Mouse (Mus musculus) ES-Bruce4 (cell line): ENCODE data around the gene Adamts14.

Experiments used
- CTCF ChIP-seq: IDR thresholded peaks from one replicate; pipeline ENCODE4 v1.8.1; 2011; ENCODE audit warnings: low read depth, low read length
- EP300 ChIP-seq: IDR thresholded peaks from 2 replicates; pipeline ENCODE4 v1.6.1; 2011; ENCODE audit warnings: low read depth, low read length; ENCODE audit not compliant: insufficient read depth
- POLR2A ChIP-seq: IDR thresholded peaks from one replicate; pipeline ENCODE4 v1.8.1; 2011; ENCODE audit warnings: low read length; ENCODE audit not compliant: insufficient read depth

DNA sequence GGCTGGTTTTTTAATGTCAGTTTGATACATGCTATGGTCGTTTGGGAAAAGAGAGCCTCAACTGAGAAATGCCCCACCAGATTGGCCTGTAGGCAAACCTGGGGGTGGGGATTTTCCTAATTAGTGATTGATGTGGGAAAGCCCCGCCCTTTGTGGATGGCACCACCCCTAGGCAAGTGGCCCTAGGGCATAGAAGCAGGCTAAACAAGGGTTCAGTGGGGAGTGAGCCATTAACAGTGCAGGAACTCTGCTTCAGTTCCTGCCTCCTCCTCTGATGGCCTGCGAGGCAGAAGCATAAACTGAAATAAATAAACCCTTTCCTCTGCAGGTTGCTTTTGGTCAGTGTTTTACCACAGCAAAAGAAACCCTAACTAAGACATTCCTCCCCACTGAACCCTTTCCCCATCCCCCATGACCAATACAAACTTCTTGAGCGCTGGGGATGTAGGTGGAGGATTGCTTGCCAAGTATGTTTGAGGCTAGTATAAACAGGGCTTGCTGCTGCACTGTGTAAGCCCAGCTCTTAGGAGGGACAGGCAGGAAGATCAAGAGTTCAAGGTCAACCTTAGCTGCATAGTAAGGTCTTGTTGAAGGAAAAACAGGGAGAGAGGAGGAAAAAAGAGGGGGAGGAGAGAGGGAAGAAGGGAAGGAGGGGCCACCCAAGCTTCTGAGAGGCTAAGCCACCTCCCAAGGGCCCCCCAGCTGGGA lies 36.4 kb downstream of the Adamts14 start:
- peak; percentile 69; the same call in 1 of the 2 replicates for TF ChIP-seq EP300
- TF ChIP-seq POLR2A: no peak
- no peak for TF ChIP-seq CTCF
